Mouse (Mus musculus): ENCODE measurements around the gene Gga1.
"Not testable (repeated sequence)": the region's sequence is repeated elsewhere in the genome, so short reads cannot be mapped to it uniquely, and the experiment has no call there.

Gene Gga1

DNA sequence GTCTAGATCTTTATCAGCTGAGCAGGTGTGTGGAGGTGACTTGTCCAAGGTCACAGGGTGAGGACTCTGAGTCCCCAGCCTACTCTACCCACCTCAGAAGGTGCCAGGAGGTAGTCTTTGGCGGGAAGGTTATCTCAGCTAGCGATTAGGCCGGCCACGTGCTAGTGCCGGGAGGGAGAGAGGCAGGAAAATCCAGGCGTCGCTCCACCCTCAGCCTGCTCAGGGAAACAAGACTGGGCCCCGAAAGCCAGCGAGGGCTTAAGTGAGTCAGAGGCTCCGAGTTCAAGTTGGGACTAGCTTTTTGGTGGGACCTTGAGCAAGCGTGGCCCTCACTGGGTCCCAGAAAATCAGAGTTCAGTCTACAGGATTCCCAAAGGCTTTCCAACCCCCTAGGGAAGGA is 31.7 kb upstream of the Gga1 start:
- no peak for DNase-seq (ENCODE audit: low spot score)

DNA sequence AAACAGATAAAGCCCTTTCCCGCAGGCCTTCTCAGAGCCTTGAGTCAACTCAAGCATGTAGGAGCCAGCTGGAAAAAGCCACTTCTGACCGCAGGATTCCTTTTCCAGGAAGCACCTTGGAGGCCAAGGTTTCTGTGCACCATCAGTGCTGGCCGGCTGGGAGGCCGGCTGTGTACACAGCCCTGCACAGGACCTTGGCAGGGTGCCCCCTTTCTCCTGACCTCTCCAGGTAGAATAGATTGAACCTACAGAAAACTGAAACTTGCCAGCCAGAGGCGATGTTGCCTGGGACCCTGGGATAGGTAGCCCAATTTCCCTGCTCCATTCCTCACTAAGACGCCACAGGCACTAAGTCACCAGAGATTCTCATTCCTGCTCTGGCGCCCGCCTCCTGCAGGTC is 31.1 kb upstream of the Gga1 start:
- peak; percentile 11 for DNase-seq (ENCODE audit: low spot score)

DNA sequence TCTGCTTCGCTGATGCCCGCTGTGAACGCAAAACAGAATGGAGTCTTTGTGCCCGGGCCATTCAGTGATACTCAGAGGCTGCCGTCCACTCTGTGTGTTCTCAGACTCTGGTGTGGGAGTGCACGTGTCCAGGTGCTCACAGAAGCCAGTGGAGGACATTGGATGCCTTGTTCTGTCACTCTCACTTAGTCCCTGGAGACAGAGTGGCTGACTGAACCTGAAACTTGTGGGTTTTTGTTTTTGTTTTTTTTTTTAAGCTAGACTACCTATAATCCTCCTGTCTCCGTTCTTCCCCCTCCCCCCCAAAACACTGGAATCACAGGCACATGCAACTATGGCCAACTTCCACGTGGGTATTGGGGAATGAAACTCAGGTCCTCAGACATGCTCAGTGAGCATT is 30.6 kb upstream of the Gga1 start:
- no peak for DNase-seq (ENCODE audit: low spot score)

DNA sequence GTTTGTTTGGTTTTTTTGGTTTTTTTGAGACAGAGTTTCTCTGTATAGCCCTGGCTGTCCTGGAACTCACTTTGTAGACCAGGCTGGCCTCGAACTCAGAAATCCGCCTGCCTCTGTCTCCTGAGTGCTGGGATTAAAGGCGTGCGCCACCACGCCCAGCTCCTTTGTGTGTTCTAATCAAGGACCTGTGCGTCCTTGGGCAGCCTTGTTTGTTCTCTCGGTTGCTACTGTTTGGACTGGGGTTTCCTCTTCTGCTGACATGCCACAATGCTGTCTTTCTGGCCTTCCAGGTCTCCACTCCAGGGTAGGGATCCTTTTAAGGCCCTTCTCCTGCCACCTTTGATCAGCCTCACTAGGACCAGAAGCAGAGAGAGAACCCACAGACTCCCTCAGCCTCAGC is 30.2 kb upstream of the Gga1 start:
- DNase-seq (ENCODE audit: low spot score), result not testable (repeated sequence)

DNA sequence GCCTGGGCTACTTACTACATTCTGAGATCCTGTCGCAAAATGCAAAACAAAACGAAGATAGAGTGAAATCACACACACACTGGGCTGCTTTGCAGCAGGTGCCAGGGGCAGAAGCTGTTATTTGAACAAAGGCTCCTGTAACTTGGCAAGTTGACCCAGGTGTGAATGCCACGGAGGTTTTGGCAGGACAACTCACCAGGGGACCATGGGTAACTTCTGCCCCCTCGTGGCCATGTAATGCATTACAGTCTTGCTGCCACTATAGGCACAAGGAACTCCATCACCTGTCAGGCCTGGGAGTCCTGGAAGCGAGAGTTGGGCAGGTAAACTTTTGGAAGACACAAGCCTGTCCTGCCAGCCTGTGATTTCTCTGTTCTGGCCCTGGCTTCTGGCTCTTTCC is 28.5 kb upstream of the Gga1 start:
- DNase-seq (ENCODE audit: low spot score), result peak; percentile 91

DNA sequence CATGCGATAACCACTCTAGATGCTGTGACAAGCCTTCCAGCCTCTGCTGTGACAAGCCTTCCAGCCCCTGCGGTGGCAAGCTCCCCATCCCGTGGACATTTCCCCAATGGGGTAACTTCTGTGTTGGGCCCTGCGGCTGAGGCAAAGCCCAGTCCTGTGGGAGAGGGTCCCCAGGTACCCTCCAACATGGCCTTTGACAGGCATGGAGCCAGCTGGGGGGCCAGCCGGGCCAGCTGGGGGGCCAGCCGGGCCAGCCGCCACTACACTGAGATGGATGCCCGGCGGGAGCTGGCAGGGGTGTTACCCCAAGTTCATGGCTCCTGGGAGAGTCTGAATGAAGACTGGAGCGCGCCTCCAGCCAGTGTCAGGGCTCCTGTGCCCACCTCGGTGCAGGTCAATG is 27.5 kb upstream of the Gga1 start:
- no peak for DNase-seq (ENCODE audit: low spot score)

DNA sequence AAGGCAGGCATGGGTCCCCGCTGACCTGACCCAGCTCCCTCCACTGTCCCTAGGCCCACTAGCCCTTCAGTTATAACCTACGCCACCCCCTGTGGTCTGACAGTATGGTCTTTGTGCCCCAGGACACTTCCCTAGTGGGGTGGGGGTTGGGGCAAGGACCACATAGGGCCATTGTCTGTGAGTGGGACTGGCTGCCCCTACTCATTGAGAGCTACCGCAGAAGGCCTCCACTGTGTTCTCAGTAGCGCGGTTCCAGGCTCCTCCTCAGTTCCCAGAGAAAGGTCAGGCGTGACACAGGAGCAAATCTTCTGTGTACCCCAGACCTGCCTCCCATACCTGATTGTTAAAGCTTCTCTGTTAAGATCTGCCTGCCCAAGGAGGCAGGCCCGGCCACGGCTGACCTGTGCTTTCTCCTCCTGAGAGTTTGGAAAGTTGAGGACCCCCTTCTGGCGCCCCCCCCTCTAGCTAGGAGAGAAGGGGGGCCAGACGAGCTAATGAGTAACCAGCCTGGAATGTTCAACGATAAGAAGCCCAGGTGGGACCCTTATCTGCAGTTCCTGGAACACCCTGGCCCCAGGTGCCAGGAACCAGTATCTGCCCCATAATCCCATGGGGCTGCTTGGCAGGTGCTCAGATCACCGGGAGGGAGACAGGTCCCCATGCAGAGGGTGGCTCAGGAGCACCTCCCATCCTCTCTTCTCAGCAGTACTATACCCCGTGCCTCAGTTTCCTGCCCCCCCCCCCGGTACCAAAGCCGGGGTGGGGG is 26.7 kb upstream of the Gga1 start:
- peak; percentile 6 for DNase-seq (ENCODE audit: low spot score)

DNA sequence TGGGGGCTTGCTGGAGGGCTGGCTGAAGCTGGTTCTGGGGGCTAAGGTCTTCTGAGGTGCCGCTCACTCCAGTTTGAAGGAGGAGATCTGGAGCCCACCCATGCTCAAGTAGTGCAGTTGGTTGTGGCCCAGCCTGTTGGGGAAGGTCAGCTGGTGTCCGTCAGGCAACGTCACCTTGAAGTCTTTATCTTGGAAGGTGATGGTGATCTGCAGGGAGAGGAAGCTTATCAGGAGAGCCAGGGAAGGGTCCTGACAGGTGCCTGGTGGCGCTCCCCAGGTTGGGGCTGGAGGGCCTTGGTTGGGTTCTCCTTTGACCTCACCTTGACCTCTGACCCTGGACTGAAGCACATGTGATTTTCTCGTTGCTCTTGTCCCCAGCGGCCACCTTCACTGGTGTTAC is 26.0 kb upstream of the Gga1 start:
- DNase-seq (ENCODE audit: low spot score), result no peak

DNA sequence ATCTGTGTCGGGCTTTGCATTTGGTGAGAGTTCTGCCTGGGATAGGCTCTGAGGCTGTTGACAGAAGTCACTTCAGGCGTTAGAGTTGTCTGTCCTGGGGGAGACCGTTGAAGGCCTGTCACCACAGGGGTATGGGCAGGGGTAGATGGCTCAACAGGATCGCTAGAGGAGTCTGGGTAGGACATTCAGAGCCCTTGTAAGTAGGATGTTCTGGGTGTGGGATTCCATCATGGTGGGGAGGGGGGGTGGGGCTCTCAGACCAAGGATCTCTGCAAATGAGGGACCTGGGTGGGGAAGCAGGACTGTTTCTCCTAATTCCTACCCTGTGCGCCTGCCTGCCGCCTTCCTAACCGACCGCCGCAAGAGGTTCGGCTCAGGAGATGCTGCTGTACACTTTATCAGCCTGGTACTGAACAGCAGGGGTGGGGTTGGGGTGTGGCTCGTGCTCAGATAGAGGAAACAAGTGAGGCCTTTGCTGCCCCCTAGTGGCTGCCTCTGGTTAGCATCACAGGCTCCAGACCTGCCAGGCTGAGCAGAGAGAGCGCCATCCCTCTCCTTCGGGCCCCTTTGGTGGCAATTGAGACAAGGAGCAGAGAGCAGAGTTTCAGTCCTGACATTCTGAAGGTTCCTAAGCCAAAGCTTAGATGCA is 25.4 kb upstream of the Gga1 start:
- peak; percentile 90 for DNase-seq (ENCODE audit: low spot score)

DNA sequence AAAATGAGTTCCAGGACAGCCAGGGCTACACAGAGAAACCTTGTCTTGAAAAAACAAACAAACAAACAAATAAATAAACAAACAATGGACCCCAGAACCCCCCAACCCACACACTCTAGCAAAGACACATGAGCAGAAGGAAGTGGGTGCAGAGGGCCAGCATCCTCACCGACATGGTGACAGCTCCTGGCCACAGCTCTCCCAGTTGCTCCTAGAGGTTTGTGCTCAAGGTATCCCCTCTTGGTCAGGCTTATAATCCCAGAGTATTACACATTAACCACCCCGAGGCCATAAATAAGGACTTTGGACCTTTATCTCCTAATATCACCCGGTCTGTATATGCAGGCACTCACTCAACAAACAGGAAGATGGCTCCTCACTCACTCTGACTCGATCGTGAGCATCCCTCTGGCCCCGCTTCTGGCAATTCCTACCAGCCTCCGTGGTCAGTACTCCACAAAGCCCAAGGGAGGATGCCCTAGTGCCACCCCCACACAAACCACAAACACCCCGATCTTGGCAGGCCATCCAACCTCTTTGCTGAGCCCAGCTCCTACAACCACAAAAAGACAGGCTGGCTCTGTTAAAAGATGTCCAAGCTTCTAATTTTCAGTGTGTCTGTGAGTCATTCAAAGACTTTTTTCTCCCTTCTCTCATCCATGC is 21.6 kb upstream of the Gga1 start, which contains the start of gene Lgals2:
TSS of gene Lgals2 (minus strand) at position 227 of the 663 bp plus-strand sequence.
- DNase-seq (ENCODE audit: low spot score), result no peak

DNA sequence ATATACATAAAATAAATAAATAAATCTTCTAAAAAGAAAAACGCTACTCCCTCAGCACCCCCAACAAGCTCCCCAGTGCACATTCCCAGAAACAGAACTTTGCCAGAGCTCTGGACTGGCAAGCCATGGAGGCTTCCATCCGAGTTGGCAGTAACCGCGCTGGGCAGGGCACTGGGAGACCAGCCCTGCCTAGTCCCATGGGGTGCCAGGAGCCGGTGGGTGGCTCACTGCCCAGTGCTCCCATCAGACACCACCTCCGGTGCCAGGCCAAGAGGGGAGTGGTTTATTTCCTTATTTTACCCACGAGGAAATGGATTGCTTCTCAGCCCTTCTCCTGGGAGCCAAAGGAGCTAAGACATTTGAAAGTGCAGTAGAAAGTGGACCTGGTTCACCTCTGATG is 20.0 kb upstream of the Gga1 start:
- no peak for DNase-seq (ENCODE audit: low spot score)

DNA sequence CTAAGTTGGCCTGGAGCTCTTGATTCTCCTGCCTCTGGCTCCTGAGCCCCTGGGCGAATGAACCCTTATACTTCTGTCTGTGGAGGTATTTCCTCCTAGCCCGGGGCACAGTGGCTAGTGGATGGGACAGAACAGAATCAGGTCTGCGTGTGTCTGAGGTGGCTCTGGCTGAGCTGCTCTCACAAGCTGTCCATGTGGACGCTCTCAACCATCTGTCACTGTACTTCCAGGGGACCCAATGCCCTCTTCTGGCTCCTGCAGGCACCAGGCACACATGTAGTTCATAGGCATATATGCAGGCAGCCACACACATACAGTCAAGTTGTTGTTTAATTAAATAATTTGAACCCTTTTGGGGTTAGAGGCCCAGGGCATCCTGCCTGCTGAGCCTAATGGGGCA is 17.7 kb upstream of the Gga1 start:
- no peak for DNase-seq (ENCODE audit: low spot score)

DNA sequence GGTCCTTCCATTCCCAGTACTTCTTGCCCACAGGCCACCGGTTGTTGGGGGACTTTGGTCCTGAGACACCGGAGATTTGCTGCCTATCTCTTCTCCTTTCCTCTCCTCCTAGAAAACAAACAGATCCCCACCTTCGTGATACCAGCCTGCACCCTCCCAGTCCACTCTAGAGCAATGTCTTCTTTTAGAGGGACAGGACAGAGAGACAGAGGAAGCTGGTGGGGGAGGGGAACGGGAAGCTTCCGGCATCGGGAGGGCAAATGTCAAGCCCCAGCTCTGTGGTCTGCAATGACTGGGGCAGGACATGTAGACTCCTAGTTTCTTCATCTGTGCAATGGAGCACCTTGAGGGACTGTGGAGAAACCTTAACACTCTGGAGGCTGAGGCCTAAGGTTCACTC is 17.3 kb upstream of the Gga1 start:
- DNase-seq (ENCODE audit: low spot score), result no peak

DNA sequence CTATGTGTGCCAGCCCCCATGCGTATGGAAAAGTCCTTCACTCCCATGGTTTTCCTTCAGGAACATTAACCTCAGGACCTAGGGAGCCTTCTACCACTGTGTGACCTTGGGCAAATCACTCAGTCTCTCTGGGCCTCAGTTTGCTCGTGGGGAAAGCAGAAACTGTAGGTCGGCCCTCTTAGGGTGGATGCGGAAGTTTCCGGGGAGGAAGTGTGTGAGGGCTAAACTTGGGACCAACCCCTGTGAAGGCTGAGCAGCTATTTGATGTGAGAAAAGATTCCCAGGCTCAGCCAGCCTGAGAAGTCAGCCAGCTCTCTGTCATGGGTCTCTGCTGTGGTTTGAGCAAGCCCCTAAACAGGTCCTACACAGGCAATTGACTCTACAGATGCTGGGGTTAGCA is 14.7 kb upstream of the Gga1 start:
- no peak for DNase-seq (ENCODE audit: low spot score)

DNA sequence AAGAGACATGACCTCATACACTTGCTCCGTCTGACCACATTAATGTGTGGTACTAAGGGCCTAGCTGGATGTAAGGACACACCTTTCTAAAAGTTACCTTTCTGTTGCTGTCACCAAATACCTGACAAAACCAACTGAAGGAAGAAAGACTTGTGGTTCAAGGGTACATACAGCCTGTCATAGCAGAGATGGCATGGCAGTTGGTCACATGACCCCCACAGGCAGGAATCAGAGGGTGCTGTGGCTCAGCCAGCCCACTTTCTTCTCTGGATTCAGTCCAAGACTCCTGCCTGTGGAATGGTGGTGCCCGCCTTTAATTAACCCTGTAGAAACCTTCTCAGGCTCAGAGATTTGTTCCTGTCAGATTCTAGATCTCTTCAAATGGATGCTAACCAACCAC is 13.8 kb upstream of the Gga1 start:
- DNase-seq (ENCODE audit: low spot score), result no peak

DNA sequence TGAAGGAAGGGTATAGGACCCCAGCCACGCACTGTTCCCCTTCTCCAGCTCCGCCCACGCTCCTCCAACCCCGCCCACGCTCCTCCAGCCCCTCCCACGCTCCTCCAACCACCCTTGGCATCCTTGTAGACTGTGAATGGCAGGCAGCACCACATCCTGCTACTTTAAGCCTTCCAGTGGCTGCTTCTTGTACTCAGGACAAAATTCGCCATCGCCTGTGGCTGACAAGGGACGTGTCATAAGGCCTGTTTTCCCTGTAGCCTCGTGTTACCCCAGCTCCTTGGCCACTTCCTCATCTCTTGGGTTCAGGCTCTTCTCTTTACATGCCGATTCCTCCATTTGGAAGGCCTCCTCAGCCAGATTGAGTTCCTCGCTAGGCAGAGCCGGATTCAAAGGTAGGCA is 13.1 kb upstream of the Gga1 start:
- DNase-seq (ENCODE audit: low spot score), result no peak

DNA sequence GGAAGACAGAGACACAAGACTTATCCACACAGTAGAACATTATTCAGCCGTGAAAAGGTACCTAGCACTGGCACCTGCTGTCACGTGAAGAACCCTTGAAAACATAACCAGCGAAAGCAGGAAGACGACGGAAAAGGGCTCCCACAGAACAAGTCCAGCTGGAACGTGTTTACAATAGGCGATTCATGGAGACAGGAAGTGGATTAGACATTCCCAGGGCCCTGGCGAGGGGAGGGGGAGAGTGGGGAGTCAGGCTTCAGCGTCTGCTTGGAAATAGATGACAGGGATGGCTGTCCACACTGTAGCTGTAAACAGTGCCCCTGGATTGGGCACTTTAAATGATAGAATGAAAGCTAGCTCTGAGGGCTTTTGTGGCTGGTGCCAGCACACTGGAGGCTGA is 8.6 kb upstream of the Gga1 start:
- peak; percentile 70 for DNase-seq (ENCODE audit: low spot score)

DNA sequence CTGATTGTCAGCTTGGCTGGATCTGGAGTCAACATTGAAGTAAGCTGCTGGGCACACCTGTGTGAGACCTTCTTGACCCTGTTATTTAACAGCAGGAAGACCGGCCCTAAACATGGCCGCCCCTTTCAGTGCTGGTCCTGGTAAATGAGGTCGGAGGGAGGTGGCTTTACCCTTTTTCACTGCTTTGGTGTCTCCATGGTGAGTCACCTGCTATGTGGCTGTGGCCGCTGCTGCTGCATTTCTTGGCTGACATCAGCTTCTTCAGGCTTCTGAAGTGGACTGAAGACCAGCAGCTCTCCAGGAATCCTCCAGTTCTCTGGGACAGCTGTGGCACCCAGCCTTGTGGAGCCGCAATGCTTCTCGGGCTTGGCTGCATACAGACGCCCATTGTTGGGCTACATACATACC is 8.2 kb upstream of the Gga1 start:
- peak; percentile 37 for DNase-seq (ENCODE audit: low spot score)

DNA sequence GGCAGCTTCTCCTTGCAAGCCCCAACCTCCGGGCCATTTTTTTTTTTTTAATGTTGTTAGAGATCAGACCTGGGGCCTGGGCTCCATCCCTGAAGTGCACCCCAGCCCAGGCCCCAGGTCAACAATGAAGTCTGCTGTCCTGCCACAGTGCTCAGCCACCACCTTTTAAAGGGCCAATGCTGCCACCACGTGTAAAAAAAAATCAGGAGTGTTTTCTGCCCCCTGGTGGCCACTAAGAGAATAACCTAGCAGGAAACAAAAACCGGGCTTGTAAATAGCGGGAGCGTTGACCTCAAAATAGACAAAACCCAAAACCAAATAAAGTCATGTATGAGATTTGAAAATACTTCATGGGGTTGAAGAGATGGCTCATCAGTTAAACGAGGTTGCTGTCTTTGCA is 7.2 kb upstream of the Gga1 start:
- DNase-seq (ENCODE audit: low spot score), result peak; percentile 69

DNA sequence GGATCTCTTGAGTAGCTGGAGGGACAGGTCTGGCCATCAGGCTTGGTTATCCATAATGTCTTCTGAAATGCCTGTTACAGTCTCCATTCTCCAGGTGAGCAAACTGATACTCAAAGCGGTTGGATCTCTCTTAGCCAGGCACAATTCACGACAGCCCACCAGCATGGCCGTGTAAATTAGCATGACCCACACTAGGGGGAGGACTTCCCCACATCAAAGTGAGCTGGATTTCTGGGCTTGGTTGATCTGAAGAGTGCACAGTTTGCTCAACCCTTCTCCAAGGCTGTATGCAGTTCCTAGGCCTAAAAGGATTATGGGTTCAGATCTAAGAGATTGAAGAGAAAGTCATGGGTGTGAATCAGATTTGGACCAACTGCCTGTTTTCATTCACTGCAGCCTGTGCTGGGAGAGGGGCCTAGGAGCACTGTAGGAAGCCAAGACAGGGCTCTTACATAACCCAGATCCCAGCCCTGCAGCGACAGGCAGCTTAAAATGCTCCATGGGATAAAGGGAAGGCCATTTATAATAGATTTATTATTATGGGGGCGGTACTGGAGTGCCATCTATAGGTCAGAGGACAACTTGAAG is 4.9 kb upstream of the Gga1 start:
- DNase-seq (ENCODE audit: low spot score), result no peak

DNA sequence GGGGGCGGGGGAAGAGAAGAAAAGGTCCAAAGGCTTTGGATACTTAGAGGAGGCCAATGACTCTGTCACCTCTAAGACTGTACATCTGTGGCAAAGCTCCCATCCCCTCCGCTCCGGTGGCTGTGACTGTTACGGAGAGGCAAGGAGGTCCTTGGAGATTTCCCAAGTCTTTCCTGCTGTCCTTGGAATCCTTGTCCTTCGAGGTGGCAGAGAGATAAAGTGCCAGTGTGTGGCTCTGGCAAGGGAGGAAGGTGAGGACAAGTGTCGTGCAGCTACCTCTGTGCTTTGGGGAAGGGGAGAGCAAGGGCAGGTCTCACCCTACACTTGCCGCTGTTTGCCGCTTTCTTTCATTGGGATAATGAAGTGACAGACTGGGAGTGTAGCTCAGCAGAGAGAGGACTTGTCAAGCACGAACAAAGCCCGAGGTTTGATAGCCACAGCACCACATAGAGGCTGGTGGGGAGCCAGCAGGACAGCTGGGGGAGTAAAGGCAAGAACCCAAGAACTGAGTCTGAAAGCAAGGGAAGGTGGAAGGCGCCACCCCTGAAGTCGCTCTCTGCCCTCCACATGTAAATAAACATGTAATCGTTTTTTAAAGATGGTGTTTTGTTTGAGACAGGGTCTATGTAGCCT is 3.1 kb upstream of the Gga1 start:
- no peak for DNase-seq (ENCODE audit: low spot score)

DNA sequence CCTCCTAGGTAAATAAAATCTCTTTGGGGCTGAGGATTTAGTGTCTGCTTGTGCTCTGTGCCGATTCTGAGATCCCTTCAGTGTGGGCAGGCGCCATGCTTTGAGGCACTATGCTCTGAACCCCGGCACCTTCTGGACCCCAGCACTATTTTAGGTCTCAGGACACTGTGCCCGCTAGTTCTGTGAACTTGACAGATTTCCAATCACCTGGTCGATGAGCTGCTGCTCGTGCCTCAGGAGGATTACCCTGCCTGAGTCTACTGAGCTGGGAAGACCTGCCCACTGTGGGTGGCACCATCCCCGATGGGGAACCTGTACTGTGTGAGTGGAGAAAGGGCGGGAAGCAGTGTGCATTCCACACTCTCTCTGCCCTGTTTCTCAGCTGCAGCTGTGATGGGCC is 2.0 kb upstream of the Gga1 start:
- DNase-seq (ENCODE audit: low spot score), result no peak

DNA sequence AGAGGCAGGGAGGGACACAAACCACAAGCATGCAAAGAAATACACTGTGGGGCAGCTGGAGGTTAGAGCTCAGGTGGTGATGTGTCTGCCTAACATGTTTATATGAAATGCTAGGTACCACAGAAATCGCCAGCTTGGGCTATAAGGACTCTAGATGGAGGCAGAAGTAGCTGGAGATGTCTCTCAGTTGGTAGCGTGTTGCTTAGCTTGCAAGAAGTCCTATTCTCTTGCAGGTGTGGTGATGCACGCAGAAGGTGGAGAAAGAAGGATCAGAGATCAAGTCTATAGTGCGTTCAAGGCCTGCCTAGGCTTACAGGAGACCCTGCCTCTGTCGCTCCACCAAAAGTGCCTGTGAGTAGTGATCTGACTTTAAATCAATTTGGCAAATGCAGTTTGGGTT is 1.5 kb upstream of the Gga1 start:
- no peak for DNase-seq (ENCODE audit: low spot score)

Measured in embryo, embryonic 10 days (tissue).